Comparison of ENCODE assay signal across 22 mouse cellular contexts in the genomic region with DNA sequence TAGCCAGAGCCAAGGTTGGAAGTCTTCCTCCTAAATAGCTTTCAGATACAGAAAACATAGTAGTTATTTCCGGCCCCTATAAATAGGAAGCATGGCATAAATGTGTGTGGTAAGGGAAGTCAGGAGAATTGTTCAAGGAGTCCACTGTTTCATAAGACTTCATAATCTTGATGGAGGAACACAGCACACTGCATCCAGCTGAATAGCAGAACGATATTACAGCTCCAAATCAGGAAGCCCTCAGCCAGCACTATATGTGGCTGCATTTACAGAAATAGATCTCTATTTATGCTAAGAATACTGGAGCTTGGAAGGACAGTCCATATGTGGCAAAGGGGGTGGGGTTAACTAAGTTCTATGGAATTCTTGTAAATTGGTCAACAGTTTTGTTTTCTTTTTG.
DNase-seq lines count a peak whose midpoint lies in the region; ATAC-seq lines count a peak whose summit lies in the region.
"Had no signal": no experiment of that assay in that cellular context is flagged by ENCODE, and none has a peak within 500 bp of the region (broad histone marks: within the 10 kb centered on the region; RNA-seq: fewer than 3 reads in every experiment).

No protein-coding gene starts in this region.

- ATAC-seq in frontal cortex, adult (ENCODE audit: low TSS enrichment): peak; percentile 95
- ATAC-seq: activated CD4-positive, CD25-positive, alpha-beta regulatory T cell, adult 4 months; CD4-positive, CD25-positive, alpha-beta regulatory T cell, adult 4 months; Patski had no signal

- no peak overlapping the region for H3K27ac ChIP-seq in hindbrain, embryonic 10.5 days

- DNase-seq in frontal cortex, postnatal 36 days (ENCODE audit: low spot score in 2 of 2): no peak
- peak; percentile 17 for DNase-seq in brain, adult 2 months (ENCODE audit: low read depth, low spot score)
- peak; percentile 15 for DNase-seq in telencephalon, adult 2 months (ENCODE audit: low read depth, low spot score)
- no peak for DNase-seq in hindbrain, embryonic 10.5 days (ENCODE audit: low spot score)
- DNase-seq in urinary bladder, postnatal 4 days (ENCODE audit: low spot score in 2 of 2): no peak
- DNase-seq: adrenal gland, adult 2 months; adrenal gland, adult 8-10 months; adrenal gland, postnatal 10 days; adrenal gland, postnatal 14 days; adrenal gland, postnatal 25 days; adrenal gland, postnatal 36 days; B cell, adult 2 months; cerebellum, adult 11 months; cerebellum, adult 11-12 months; cerebellum, adult 18-20 months; cerebellum, adult 2 months had no signal

- H3K27me3 ChIP-seq in hindbrain, embryonic 10.5 days (ENCODE audit: insufficient read depth, poor library complexity, severe bottlenecking): no peaks in the 10 kb centered on the region
- H3K27me3 ChIP-seq: CH12.LX, Patski had no signal

- no peaks in the 10 kb centered on the region for H3K36me3 ChIP-seq in hindbrain, embryonic 10.5 days
- H3K36me3 ChIP-seq: G1E had no signal

- H3K9me3 ChIP-seq in hindbrain, embryonic 10.5 days: no peaks in the 10 kb centered on the region
- H3K9me3 ChIP-seq: G1E had no signal

- H3K4me3 ChIP-seq in hindbrain, embryonic 10.5 days: no peak overlapping the region

- WGBS in hindbrain, embryonic 10.5 days: 95% methylated on average over 2 of the region's 2 CpGs

- no peaks in the 10 kb centered on the region for H3K4me1 ChIP-seq in hindbrain, embryonic 10.5 days (replicated peaks)

Comparison
In these comparisons a context has a peak if more than half of its experiments do, and no peak if none do; other contexts are left out.
1. DNase-seq: peak in brain, adult 2 months (single experiment) and telencephalon, adult 2 months (single experiment); none in frontal cortex, postnatal 36 days (0 of 2), hindbrain, embryonic 10.5 days (single experiment) and urinary bladder, postnatal 4 days (0 of 2).